Mouse (Mus musculus) duodenum, adult 2 months (tissue): ENCODE results near the gene Xcl1. TPM values are rescaled to one million over a fixed set of nuclear protein-coding genes. Genes with fewer than 3 reads are reported as not detected.

Experiments
- polyA plus RNA-seq: library from polyadenylated mRNA; depleted of rRNA; stranded (reverse); fragments of >200 nt; gene quantifications from 2 replicates; pipeline ENCODE4 v1.2.3, GENCODE M21; 2012; ENCODE audit warnings: low replicate concordance; rRNA removed

Xcl1 gene
- polyA plus RNA-seq: 0.55 TPM in 1 of 2 replicates, not detected in the other

GRCm38 (mm10) chr1:164935477-164936044 lies at the start of gene Xcl1:
TSS of gene Xcl1 (minus strand) at chr1:164935527.

Other genes starting within 250 kb of the Xcl1 start
- 7.5 and 21.3 TPM in 2 replicates for gene Dpt, start 138.9 kb downstream of the Xcl1 start, polyA plus RNA-seq
- gene Tbx19, start 225.2 kb upstream of the Xcl1 start, polyA plus RNA-seq: 0.39 TPM in 1 of 2 replicates, not detected in the other